Mouse (Mus musculus) embryo, embryonic 9.5 days (tissue): ENCODE data around the gene Syne1.

Source experiments
- DNase-seq: peaks from one replicate; pipeline ENCODE4 v3.0.0-alpha.2; 2017; ENCODE audit errors: extremely low spot score

The Syne1 gene

DNA sequence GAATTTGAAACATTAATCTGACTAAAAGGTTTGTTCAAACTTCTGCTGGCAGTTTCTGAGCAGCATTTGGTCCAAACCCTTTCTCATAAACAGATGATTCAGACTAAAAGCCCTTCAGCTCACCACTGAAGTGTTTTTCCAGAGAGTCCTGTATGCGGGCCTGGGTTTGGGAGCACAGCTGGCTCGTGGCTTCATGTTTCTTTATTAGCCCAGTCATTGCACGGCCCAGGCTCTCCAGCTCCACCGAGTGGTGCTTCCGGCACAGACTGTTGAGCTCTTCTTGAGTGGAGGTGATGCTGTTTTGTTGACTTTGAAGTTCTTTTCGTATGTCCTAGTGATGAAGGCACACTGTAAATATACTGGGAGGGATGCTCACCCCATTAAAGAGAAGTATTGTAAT lies 245.7 kb downstream of the Syne1 start:
- DNase-seq: no peak

DNA sequence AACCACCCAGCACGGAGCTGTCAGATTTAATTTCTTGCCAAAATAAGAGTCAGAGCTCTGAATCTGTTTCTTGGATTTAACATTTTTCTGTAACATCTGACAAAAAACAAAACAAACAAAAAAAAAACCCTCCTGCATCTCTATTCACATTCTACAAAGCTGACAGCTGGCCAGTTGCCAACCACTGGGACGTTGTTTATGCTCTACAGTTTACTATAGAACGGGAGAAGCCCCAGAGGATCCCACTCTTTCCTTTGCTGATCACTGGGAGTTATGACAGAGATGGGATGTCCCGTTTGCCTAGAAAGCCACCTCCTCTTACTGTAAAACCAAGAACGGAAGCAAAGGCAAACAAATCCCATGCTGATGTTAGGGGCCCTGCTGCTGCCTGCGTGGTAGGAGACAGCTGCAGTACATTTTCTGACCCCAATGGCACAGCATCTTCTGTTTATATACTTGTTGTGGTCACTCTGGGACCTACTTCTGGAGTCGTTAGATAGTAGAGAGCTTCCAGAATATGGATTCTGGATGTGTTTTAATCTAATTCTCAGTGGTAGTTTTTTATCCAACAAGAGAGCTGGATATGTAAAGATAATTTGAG lies 255.9 kb downstream of the Syne1 start:
- DNase-seq: no peak

DNA sequence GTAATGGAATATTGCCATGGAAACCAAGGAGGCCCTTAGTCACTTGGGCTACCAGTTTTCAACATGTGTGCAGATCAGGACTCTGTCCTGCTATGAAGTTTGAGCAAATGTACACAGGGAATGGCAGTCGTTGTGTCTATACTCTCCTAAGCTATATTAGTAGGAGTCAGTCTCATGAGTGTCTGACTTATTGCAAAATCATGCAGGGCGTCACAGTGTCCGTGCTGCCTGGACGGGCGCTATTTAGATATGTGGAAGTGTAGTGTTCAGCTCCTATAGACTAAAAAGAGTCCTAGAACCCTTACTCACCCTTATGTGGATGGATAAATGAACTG lies 261.7 kb downstream of the Syne1 start:
- no peak for DNase-seq

DNA sequence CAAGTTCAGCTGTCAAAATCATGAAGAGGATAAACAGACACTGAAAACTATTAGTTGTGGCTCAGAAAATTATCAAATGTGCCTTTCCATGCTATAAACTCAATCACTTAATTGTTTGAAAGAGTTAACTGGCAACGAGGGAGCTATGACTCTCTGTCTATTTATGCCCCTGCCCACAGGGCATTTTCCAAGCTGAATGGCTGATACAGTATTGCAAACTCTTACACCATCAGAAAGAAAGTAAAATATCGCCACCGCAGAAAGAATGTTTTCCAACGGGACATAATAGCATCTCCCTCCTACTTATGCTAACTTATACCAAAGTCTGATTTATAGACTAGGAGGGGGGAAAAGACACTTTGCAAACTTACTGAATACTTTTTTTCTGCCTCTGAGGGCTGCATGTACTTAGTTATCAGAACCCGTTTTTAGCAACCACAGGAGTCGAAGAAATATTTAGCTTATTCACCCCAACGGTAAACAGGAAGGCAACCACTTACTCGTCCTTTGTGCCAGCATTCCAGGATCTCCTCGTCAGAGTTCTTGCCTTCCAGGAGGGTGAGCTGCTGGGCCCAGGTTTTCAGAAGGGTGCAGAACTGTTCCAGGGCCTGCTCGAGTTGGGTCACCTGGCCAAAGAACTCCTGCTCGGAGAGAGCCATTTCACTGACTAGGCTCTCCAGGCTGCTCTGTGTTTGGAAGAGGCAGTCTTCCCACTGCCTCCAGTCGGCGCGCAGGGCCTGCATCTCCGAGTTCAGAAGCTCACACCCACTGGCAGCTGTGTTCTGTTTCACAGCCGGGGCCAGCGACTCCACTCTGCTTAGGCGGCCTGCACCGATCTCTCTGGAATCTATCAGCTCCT lies 262.3 kb downstream of the Syne1 start:
- peak; percentile 41 for DNase-seq

DNA sequence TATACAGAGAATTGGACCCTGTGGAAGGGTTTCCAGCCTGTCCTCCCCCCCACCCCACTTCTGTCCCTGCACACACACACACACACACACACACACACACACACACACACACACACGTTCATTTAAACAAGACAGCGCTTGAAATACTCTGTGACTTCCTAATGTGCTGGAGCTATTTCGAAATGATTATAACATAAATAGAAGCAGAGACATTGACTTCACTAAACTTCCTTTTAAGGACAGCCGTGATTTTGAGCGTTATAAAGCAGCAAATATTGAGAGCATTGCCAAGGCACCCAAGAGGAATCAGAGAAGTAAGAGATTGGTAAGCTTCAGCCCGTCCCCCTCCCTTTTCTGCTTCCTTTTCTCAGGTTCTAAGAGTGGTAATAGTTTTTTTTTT lies 263.0 kb downstream of the Syne1 start:
- DNase-seq: no peak

DNA sequence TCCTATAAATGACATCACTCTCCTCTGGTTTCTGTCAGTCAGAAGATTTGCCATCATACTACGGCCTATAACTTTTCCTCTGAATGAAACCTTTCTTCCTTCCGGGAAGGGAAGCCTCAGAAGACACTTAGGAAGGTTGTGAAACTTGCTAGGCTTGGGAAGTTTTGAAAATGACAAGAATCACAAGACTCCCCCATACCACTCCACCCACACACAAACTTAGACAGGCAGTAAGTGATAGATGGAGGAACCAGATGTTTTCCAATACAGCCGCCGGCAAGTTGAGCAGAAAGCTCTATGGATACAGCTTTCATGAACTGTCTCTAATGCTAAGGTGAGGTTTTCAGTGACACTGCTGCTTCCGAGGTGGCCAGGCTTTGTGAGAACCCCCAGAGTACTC lies 275.5 kb downstream of the Syne1 start:
- no peak for DNase-seq

DNA sequence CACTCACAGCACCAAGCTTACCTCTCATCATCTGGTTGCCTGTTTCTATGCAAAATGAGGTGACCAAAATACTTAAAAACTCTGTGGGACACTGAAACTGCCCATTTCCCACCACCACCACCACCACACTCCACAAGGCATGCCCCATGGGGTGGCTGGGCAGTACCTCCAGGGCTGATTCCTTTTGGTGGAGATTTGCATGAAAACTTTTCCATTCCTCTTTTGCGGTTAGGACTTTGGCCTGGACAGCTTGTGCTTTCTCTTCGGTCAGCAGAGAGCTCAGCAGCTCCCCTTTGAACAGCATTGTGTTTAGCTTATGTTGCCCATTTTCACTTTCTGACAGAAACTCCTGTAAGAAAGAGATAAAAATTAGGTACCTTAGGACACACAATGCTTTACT lies 280.6 kb downstream of the Syne1 start:
- no peak for DNase-seq

DNA sequence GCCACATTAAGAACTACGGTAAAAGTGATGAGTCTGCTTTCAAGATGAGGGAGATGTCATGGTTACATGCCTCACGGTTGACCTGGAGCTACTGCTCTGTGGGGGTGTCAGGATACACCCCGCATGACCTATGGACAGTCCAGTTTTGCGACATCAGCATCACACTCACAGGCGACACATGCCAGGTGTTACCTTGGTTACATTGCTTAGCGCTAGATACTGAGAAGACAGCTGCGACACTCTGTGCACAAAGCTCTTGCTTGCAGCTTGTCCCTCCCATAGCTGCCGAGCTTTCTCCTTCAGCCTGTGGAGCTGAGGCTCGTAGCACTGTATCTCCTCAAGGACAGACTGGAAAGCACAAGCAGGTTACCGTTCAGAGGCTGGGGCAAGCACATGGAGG lies 286.9 kb downstream of the Syne1 start:
- no peak for DNase-seq

DNA sequence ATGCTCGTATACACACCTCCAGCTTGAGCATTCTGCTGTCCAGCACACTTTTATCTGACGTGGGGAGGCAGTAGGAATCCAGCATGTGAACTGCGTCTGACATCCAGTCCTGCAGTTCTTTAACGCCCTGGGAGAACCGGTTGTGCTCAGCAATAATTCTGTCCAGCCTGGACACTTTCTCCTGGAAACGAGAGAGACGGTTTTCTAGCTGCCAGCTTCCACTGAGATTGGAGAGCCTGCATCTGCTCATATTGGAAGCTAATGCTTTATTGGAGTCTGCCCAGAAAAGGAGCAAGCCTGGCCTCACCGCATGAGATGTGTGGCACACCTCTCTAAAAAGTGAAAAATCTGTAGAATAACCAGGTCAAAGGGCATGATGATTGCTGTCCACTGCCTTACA lies 288.6 kb downstream of the Syne1 start:
- DNase-seq: no peak

DNA sequence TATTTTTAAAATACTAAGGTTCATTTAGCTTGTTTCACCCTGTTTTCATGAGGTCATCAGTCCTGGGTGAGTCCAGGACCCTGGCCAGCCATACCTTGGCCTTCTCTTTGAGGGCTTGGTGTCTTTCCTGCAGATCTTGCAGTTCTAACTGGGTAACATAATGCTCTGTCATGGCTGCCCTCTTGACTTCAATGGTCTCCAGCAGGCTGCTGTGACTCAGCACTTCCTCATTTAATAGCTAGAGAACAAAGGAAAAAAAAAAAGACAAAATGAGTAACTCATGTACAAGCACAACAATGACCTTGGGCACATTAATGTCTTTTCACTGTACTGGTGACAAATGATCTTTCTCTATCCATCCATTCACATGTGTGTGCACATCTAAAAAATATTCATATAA lies 294.6 kb downstream of the Syne1 start:
- DNase-seq: no peak

DNA sequence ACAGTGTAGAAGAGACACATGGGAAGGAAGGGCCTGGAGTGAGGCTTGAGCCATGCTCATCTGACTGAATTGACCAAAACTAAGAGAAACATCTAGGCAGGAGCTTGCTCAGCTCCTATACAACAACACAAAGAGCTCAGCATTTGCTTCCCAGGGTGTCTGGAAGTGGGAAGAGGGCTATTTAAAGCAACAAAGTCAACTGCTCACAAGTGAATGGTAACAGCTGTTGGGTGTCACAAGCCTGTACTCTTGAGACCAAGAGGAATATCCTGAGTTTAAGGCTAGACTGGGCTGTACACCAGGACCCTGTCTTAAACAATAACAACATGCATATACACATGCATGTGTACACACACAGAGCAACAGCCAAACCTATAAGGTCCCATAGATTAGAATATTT lies 297.5 kb downstream of the Syne1 start:
- DNase-seq: no peak

DNA sequence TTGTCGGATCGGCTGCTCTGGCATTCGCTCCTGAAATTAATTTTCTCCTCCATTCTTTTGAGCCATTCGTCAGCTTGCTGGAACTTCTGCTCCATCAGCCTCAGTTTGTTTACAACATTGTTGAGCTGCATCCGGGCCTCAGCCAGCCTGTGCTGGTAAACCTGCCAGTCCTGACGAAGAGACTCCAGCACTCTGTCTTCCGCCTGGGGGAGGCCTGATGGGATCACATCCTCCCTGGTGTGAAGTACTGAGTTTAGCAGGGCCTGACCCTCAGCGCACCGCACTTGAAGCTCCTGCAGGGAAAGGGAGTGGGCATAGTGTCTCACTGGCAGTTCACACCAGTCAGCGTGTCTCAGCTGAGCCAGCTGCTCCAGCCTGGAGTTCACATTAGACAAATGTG lies 300.6 kb downstream of the Syne1 start:
- DNase-seq: no peak

DNA sequence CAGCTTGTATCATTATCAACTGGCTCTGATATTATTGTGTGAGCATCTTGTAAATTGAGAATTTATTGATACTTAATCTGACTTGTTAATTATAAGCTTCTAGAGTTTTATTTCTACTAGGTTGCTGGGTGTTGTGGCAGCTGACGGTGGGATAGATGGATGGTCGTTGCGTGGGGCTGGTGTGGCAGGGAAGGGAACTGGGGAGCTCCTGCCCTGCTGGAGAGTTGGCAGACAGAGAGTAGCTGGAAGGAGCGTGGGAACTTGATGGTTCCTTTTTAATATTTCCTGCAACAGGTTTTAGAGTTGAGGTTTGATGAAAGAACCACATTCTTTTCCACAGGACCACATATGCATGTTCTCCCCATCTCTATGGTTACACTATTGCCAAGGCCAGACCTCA lies 311.6 kb downstream of the Syne1 start:
- no peak for DNase-seq

DNA sequence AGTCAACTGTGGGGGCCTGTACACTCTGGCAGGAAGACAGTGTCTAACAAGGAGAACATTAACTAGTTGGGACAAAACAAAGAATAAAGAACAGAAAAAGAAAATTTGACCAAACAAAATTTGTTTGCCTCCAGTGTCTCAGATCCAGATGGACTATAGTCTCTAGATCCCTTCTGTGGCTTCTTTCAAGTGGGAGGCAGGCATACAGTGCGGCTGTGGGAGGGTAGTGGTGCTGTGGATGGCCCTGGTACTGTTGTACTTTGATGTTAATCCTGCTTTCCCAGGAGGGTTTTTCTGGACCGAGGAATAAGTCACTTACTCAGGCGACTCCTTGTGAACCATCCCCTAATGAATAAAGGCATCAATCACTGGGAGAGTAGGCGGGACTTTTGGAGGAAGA lies 314.4 kb downstream of the Syne1 start:
- no peak for DNase-seq

DNA sequence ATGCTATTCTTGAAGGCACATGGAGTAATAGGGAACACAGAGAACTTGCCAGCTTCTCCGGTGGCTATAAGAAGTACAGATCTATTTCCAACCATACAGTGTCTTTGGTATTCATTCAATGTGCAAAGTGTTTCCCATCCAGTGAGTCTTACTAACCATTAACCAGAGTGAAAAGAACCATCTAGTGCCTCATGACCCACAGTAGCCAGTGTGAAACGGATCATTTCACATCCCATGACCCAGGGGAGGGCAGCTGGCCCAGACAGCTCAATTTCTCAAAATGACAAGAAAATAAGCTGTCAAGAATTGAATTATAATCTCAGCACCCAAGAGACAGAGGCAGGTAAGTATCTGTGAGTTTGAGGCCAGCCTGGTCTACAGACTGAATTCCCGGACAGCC lies 315.1 kb downstream of the Syne1 start:
- no peak for DNase-seq

DNA sequence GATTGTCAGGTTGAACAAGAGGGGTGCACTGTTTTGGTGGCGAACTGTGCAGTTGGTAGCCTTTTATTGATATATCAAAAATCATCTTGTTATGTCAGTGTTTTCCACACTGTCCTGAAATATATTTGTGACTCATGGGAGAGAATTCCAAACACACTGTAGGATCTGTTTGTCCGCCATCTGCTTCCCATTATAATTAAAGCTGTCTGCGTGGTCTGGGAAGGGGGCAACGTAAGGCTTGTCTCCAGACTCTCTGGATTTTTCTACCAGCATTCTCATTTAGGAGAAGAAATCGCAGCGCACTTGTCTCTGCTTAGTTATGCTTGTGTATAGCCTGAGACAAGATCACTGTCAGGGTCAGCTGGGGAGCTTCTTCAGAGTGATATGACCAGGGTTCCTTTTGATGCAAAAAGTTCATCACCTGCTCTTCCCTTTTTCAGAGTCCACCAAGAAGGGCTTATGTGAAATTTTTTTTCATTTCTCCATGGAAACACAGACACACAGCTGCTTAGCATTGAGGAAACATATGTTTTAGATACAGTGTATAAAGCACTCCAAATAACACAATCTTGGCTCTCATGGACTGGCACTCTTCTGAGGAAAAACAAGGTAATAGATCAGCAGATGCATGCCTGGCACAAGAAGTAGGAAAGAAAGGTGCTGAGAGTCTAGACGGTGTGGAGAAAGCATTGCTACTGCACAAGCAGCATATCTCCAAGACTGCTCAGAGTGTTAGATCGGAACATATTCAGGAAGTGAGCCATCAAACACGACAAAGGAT lies 316.4 kb downstream of the Syne1 start:
- peak; percentile 10 for DNase-seq

DNA sequence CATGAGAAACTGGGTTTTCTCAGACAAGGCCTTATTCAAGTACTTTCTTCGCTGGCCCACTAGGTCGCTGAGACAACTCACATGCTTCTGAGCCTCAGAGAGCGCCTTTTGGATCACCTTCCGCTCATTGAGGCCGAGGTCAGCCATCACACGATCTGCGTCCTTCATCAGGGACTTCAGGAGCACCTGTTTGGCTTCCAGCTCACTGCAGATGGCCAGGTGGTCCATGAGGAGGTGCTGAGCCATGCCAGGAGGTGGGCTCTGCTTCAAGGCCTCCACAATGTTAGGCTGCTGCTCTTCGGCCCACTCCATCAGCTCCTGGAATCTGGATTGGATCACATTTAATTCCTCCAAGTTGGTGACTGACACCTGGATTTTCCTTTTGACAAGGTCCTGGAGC lies 322.2 kb downstream of the Syne1 start:
- DNase-seq: no peak

DNA sequence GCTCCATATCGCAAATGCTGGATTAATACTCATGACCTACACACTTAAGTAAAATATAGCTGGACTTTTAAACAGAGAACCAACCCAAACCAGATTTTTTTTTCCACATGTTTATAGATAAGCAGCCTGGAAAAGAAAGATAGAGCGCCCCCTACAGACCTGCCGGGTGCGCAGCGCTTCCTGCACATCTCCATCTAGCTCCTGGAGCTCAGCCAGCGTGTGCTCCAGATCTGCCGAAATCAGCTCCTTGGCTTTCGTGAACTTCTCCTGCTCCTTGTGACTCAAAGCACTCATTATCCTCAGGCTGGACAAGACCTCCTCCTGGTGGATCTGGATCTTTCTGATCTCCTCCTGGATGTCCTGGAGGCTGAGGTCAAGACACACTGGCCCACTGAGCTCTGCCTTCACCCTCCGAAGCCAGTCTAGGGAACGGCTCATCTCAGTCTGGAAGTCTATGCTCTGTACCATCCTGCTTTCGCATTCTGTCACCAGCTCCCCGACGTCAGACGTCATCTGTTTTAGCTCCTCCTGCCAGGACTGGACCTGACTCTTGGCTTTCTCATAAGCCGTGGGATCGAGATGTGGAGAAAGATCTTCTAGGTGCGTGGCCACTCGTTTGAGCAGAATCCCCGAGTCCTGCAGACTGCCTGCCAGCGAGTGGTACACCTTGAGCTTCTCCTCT lies 323.7 kb downstream of the Syne1 start:
- DNase-seq: no peak

DNA sequence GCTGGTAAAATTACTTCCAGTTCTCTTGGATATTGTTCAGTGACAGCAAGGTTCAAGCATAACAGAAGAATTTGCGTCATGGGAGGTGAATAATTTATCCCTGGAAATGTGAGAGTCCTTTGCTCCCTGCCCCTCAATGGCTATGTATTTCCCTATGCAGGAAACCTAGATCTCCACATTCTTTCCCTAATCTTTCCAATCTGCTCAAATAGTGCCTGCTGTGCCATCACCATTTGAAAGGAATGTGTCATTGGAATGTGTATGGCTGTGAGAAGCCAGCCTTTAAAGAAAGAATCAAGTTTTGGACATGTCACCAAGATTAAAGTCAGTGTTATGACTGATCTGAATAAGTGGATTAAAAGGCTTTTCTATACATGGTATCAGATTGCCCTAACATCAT lies 335.3 kb downstream of the Syne1 start:
- no peak for DNase-seq

DNA sequence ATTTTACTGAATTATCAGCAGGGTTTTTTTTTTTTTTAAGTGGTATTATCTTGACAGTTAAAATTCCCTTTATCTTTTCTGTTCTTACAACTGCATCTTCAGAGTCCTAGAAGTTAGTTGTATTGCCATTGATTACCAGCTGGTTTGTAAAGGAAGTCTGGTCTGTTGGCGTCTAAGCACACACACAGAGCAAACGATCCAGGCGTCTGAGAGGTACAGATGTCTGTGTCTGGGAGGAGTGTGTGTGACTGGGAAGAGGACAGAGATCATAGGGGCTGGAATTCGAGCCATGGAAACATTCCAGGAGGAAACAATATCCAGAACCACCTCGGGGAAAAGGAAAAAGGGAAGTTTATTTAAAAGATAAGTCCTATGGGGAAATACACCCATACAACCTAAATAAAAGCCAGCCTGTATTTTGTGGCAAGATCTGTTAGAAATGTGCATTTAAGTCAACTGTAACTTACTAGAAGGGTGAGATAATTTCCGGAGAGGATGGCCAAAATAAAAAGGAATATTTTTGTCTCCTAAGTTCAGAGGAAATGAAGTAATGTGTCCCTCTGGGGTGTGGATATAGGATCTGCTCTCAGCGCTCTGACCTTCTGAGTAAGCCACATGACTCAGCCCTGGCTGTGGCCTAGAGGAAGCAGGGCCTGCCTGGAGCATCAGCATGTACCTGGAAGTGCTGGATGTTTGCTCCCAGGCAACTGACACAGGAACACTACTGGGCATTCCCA lies 343.2 kb downstream of the Syne1 start:
- DNase-seq: peak; percentile 5

DNA sequence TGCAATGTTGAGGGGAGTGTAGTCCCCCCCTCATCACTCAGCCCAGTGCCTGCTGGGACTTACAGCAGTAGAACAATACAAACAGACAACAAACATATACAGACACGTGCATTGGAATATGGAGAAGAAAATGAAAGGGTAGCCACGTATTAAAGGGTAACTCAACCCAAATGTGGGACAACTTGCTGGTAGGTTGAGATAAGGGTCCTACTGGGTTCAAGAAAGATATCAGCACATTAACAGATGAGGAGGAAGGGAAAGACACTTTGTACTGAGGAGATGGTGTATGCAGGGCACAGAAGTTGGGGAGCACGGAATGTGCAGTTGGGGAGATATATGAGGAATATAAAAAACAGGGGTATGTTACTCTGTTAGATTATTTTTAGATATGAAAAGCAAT lies 345.3 kb downstream of the Syne1 start:
- no peak for DNase-seq

DNA sequence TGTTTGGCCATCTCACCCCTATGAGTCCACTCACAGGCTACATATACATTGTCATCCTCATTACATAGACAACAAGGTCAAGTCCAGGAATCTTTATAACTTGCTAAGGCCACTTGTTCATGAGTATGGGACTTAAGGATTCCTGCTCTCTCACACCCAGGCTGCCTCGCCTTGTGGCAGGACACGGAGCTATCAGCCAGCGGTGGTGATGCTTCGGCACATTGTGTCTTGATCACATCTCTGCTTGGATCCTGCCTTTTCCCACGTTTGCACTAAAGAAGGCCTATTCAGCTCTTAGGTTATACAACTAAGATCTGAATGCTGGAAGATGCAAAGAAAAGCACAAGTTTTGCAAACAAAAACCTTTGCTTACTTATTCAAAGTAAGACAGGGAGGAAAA lies 345.7 kb downstream of the Syne1 start:
- no peak for DNase-seq
